Mouse (Mus musculus) heart, postnatal 4 days (tissue): Measurements from ENCODE around the gene Acap2. TPM values are rescaled to one million over a fixed set of nuclear protein-coding genes. Genes with fewer than 3 reads are reported as not detected.

ENCODE experiments used
- DNase-seq: peaks from one replicate; pipeline ENCODE4 v3.0.0; 2021
- total RNA-seq, 2 experiments: library from RNA; stranded (reverse); gene quantifications; 2 replicates each; pipeline ENCODE4 v1.2.3; 2021

Gene Acap2
- total RNA-seq, 2 experiments from 2014 or later = 27.8 to 29.0 TPM

DNA sequence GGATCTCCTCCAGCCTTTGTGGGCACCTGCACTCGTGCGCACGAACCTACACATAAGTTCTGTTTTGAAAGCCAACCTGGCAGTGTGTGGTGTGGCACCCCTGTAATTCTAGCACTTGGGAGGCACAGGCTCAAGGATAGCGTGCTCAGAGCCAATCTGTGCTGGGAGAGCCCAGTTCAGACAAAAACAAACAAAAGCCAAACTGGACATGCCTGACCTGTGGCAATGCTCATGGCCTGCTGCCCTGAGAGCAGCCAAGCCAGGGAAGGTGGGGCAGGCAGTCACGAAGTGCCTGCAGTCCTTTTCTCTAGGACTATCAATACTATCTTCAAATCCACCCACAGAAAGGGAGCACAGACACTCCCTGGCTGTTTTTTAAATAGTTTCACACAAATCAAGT, 157.9 kb downstream of the Acap2 start:
- DNase-seq = no peak

Other genes starting within 250 kb of the Acap2 start
- 10 to 100 TPM; 15.9 to 17.3 TPM for gene Xxylt1, start 119.8 kb downstream of the Acap2 start, total RNA-seq
- 100 to 1,000 TPM; 128 to 132 TPM for gene Ppp1r2, start 74.0 kb upstream of the Acap2 start, total RNA-seq
- under 1 TPM; 0.27 to 0.45 TPM for gene Apod, start 113.6 kb upstream of the Acap2 start, total RNA-seq
- gene Bdh1, start 221.0 kb upstream of the Acap2 start, total RNA-seq = 1 to 10 TPM in 1 of 2 experiments, under 1 TPM in 1; 0.81 to 1.0 TPM